In the genomic region with DNA sequence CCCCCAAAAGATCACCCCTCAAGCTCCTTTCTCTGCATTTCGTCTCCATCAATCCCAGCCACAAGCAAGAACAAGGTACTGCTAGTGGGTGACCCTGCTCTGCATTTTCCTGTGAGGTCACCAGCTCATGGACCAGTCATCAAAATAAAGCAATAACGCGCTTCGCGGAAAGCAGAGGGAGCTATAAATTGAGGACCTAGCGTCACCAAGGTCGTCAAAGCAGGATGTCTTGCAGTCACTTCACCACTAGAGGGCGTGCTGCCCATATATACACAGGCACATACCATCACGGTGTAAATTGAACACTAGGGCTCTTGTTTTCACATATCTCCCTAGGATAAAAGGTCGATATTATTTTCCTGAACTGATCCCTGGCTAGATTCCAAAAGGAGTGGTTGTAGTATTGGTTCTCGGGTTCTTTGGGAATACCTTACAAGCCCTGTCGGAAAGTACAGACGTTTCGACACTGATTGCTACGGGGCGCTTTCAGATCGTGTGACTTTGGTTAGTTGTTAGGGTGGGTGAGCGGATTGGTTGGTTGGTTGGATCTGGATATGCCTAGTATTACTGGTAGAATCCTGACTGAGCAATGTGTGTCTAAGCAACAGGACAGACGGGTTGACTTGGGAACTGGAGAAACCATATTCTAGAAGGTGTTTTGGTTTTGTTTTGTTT, we compare ENCODE assay signal across 8 mouse cellular contexts.
DNase-seq lines count a peak whose midpoint lies in the region; ATAC-seq lines count a peak whose summit lies in the region.

No protein-coding gene starts in this region.

- H3K27ac ChIP-seq in limb, embryonic 13.5 days = no peak overlapping the region
- no peak overlapping the region for H3K27ac ChIP-seq in midbrain, embryonic 15.5 days

- WGBS in limb, embryonic 13.5 days = 41% methylated on average over 19 of the region's 19 CpGs
- WGBS in midbrain, embryonic 15.5 days = 53% methylated on average over 19 of the region's 19 CpGs

- H3K36me3 ChIP-seq in limb, embryonic 13.5 days = peaks cover 15% of the 10 kb centered on the region
- H3K36me3 ChIP-seq in midbrain, embryonic 15.5 days (replicated peaks) = no peaks in the 10 kb centered on the region

- H3K9me3 ChIP-seq in limb, embryonic 13.5 days = no peaks in the 10 kb centered on the region
- no peaks in the 10 kb centered on the region for H3K9me3 ChIP-seq in midbrain, embryonic 15.5 days

- no peak overlapping the region for H3K9ac ChIP-seq in limb, embryonic 13.5 days
- no peak overlapping the region for H3K9ac ChIP-seq in midbrain, embryonic 15.5 days

- H3K27me3 ChIP-seq in limb, embryonic 13.5 days = no peaks in the 10 kb centered on the region
- no peaks in the 10 kb centered on the region for H3K27me3 ChIP-seq in midbrain, embryonic 15.5 days (replicated peaks)

- peak; percentile 74 for ATAC-seq in limb, embryonic 13.5 days (ENCODE audit: low FRiP score, low read depth)
- ATAC-seq in midbrain, embryonic 15.5 days (replicated peaks) = peak; percentile 74; the same call in 1 of the 2 replicates

- no peak overlapping the region for H3K4me3 ChIP-seq in limb, embryonic 13.5 days
- no peak overlapping the region for H3K4me3 ChIP-seq in midbrain, embryonic 15.5 days

- H3K4me2 ChIP-seq in limb, embryonic 13.5 days (replicated peaks) = peak overlapping the region; percentile 14; the same call in 1 of the 2 replicates
- no peak overlapping the region for H3K4me2 ChIP-seq in midbrain, embryonic 15.5 days

- H3K4me1 ChIP-seq in limb, embryonic 13.5 days = peaks cover 7% of the 10 kb centered on the region; the same call in 1 of the 2 replicates
- H3K4me1 ChIP-seq in midbrain, embryonic 15.5 days = no peaks in the 10 kb centered on the region

- DNase-seq in A20 (ENCODE audit: low read depth, low spot score) = peak; percentile 84
- DNase-seq in adrenal gland, postnatal 10 days = peak; percentile 86
- peak; percentile 64 for DNase-seq in embryo, embryonic 9.5 days (ENCODE audit: extremely low spot score)
- DNase-seq in heart, adult 9 months (ENCODE audit: low spot score in 2 of 2) = peak; percentile 47 to 64
- DNase-seq in kidney, adult 8-10 months = peak; percentile 73 to 83
- DNase-seq in spleen, postnatal 36 days (ENCODE audit: low spot score in 2 of 2) = peak; percentile 47 to 61
